Mouse (Mus musculus) testis, adult 2 months (tissue): ENCODE data around the gene Nrxn1.

Experiments
- CTCF ChIP-seq: fragments of 200-500 bp; IDR thresholded peaks from 2 replicates; pipeline ENCODE4 v1.5.1; 2012; ENCODE audit warnings: low read depth, mild to moderate bottlenecking, inconsistent platforms, low read length, moderate library complexity; ENCODE audit not compliant: control insufficient read depth, insufficient read depth, insufficient replicate concordance
- POLR2A ChIP-seq: fragments of 200-500 bp; IDR thresholded peaks from 2 replicates; pipeline ENCODE4 v1.6.1; 2012; ENCODE audit warnings: low read depth, mild to moderate bottlenecking, inconsistent platforms, low read length, moderate library complexity; ENCODE audit not compliant: control insufficient read depth

DNA sequence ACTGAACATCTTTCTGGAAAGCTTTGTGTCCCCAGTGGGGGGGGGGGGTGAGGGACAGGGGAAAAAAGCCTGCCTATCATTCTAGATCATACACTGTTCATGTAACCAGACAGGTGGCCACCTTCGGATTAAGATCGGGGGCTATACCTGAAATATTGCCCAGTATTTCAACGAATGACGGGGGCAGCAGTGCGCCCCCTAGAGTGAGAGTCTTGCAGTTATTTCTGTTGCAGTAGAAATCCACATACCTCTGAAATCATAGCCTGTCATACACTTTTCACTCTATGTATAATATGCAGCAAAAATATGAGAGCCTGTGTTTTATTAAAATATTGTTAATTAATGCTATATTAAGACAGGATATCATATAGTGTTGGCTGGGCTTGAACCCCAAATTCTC, 636.1 kb downstream of the Nrxn1 start:
- TF ChIP-seq CTCF (no peak), POLR2A (no peak)
